Mouse (Mus musculus) limb, embryonic 14.5 days (tissue): ENCODE measurements around the gene Tdgf1. TPM values are rescaled to one million over a fixed set of nuclear protein-coding genes. Genes with fewer than 3 reads are reported as not detected.

Experiments used
- ATAC-seq: fragments of 200-750 bp; cut with Nextera tagmentation; 2 replicates; pipeline ENCODE4 v1.8.0; 2017; ENCODE audit warnings: low read depth, moderate number of reproducible peaks, moderate TSS enrichment; ENCODE audit not compliant: low FRiP score
- DNase-seq: peaks from one replicate; pipeline ENCODE4 v3.0.0-alpha.2; 2015; ENCODE audit warnings: low spot score
- H3K27ac ChIP-seq: fragments of 300-500 bp; sonication (generic); replicated peaks from 2 replicates; pipeline ENCODE4 v1.5.1; 2014; ENCODE audit warnings: low read depth, mild to moderate bottlenecking, low read length, moderate library complexity, mixed read lengths
- H3K27me3 ChIP-seq: fragments of 300-500 bp; sonication (generic); 2 replicates; pipeline ENCODE4 v1.6.1; 2014; ENCODE audit warnings: low read length, mixed read lengths; ENCODE audit not compliant: control insufficient read depth, insufficient read depth
- H3K36me3 ChIP-seq: fragments of 300-500 bp; sonication (generic); 2 replicates; pipeline ENCODE4 v1.6.1; 2014; ENCODE audit warnings: mild to moderate bottlenecking, low read length, moderate library complexity, mixed read lengths; ENCODE audit not compliant: control insufficient read depth, insufficient read depth
- H3K4me1 ChIP-seq: fragments of 300-500 bp; sonication (generic); 2 replicates; pipeline ENCODE4 v1.6.1; 2014; ENCODE audit warnings: antibody characterized with exemption, low read length, mixed read lengths; ENCODE audit not compliant: control insufficient read depth, insufficient read depth
- H3K4me2 ChIP-seq: fragments of 300-500 bp; sonication (generic); replicated peaks from 2 replicates; pipeline ENCODE4 v1.6.1; 2014; ENCODE audit warnings: low read depth, mild to moderate bottlenecking, low read length, moderate library complexity; ENCODE audit not compliant: severe bottlenecking
- H3K4me3 ChIP-seq: fragments of 300-500 bp; sonication (generic); replicated peaks from 2 replicates; pipeline ENCODE4 v1.5.1; 2014; ENCODE audit warnings: low read length
- H3K9ac ChIP-seq: fragments of 300-500 bp; sonication (generic); 2 replicates; pipeline ENCODE4 v1.6.1; 2014; ENCODE audit warnings: mild to moderate bottlenecking, low read depth, low read length, moderate library complexity; ENCODE audit not compliant: severe bottlenecking
- H3K9me3 ChIP-seq: fragments of 300-500 bp; sonication (generic); 2 replicates; pipeline ENCODE4 v1.6.1; 2016; ENCODE audit warnings: low read length; ENCODE audit not compliant: control insufficient read depth
- POLR2A ChIP-seq: fragments of 200-500 bp; IDR thresholded peaks from 2 replicates; pipeline ENCODE4 v1.8.0; 2012; ENCODE audit warnings: inconsistent platforms, mild to moderate bottlenecking, moderate library complexity, borderline replicate concordance; ENCODE audit not compliant: insufficient read depth, insufficient read length; ENCODE audit errors: extremely low read depth
- WGBS: fragments of 180-500 bp; shearing (Covaris S2); extraction: QIAGEN DNeasy Blood & Tissue Kit; methylation state at CpG from one replicate; pipeline ENCODE4 v1.1.7; 2014; 5-methylcytosine and 5-hydroxymethylcytosine counted together
- polyA plus RNA-seq, 2 experiments: library from polyadenylated mRNA; depleted of rRNA in 1 of 2; stranded (reverse) in 1 of 2; unstranded in 1 of 2; fragments of >200 nt; fragmentation: Nextera tagmentation in 1 of 2; extraction: Ambion mirVana in 1 of 2; gene quantifications; 2 replicates each; pipeline versions ENCODE4 v1.2.1 to v1.2.3; 2012 to 2014

The Tdgf1 gene
- polyA plus RNA-seq, 2 experiments, result 0.38 to 0.40 TPM

DNA sequence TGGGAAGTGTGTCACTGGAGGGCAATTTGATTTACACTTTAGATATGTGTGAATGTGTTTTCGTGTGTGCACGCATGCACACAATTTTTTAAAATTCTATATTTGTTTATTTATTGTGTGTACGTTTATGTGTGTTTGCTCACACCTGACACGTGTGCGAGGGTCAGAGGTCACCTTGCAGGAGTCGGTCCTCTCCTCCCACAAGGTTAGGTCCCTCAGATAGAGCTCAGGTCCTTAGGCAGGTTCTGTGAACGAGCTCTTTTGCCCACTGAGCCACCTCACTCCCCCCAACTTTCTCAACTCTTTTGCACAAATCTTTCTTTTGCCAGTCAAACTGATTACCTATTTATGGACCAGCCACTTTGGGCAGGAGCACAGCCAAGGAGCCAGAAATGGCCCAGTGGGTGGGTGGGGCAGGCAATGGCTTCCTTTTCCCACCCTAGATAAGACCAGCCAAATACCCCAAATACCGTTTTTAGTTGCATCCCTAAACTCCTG lies 2.9 kb upstream of the Tdgf1 start:
- TF ChIP-seq POLR2A, result no peak
- H3K4me2 ChIP-seq, result no peak overlapping the region
- no peaks in the 10 kb centered on the region for H3K9me3 ChIP-seq
- H3K27me3 ChIP-seq, result peaks cover 45% of the 10 kb centered on the region
- no peak for DNase-seq
- no peak overlapping the region for H3K4me3 ChIP-seq
- H3K9ac ChIP-seq, result no peak overlapping the region
- no peak overlapping the region for H3K27ac ChIP-seq
- 48% methylated on average over 8 of the region's 8 CpGs for WGBS
- ATAC-seq, result no peak
- no peaks in the 10 kb centered on the region for H3K4me1 ChIP-seq
- no peaks in the 10 kb centered on the region for H3K36me3 ChIP-seq

DNA sequence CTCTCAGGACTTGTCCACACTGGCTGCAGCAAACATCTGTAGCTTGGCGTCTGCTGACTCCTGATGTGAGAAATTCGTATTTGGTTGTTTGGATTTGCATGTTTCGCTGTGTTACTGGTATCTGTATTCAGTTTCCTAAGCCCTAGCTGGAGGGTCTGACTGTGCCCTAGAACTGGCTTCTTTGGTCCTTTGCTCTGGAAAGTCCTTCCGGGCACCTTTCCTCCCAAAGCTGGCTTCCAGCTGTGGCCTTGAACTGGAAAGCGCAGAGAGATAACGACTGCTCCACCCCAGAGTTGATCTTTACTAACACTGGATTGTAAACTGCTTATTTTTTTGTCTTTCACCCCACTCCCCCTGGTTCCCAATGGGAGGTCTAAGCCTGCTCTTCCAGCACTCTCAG lies 1.9 kb upstream of the Tdgf1 start:
- no peaks in the 10 kb centered on the region for H3K9me3 ChIP-seq
- no peak overlapping the region for H3K4me2 ChIP-seq
- WGBS, result 34% methylated on average over 6 of the region's 6 CpGs
- no peaks in the 10 kb centered on the region for H3K36me3 ChIP-seq
- no peak overlapping the region for H3K9ac ChIP-seq
- H3K27me3 ChIP-seq, result peaks cover 43% of the 10 kb centered on the region
- TF ChIP-seq POLR2A, result no peak
- no peak overlapping the region for H3K27ac ChIP-seq
- H3K4me3 ChIP-seq, result no peak overlapping the region
- ATAC-seq, result no peak
- no peaks in the 10 kb centered on the region for H3K4me1 ChIP-seq
- DNase-seq, result no peak

DNA sequence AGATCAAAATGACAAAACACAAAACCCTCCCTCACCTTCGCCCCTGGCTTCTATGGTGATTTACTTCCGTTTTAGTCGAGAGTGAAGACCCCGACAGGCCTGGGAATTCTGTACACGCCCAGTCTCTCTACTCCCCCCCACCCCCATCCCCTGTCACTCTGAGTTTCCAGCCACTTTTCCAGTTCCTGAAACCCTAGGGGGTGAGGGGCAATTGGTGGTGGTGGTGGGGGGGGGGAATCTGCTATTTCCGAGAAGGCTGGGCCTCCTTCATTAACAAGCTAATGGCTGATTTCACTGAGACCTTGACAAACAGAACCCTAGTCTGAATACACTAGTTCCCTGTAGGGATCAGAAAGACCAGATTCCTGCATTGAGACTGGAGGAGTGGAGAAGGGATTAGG lies 1.3 kb upstream of the Tdgf1 start:
- no peaks in the 10 kb centered on the region for H3K36me3 ChIP-seq
- ATAC-seq (no peak), DNase-seq (no peak)
- H3K4me3 ChIP-seq, result no peak overlapping the region
- no peaks in the 10 kb centered on the region for H3K4me1 ChIP-seq
- no peak overlapping the region for H3K4me2 ChIP-seq
- no peak for TF ChIP-seq POLR2A
- peaks cover 40% of the 10 kb centered on the region for H3K27me3 ChIP-seq
- no peaks in the 10 kb centered on the region for H3K9me3 ChIP-seq
- WGBS, result 20% methylated on average over 6 of the region's 6 CpGs
- no peak overlapping the region for H3K9ac ChIP-seq
- H3K27ac ChIP-seq, result no peak overlapping the region

DNA sequence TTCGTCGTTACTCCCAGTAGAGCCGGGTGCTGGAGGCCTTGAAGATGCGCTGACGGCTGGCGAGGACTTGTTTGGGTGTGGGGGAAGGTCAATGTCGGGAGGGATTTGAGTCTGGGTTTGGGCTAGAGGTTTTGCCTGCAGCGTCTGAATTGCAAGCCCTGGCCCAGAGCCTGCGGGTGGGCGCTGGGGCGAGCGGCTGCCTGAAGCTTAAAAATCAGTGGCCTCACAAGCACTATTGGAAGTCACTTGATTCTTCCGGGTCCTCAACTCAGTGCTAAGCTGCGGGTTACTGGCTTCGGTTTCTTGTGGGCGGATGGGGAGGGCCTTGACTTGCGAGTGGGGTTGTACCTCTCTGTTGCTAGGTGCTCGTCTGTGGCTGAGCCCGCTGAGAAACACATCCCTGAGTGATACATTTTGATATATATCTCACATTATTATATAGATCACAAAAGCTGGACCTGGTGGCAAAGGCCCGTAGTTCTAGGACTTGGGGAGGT lies 638 bp upstream of the Tdgf1 start:
- DNase-seq, result no peak
- no peaks in the 10 kb centered on the region for H3K9me3 ChIP-seq
- H3K36me3 ChIP-seq, result no peaks in the 10 kb centered on the region
- no peak for TF ChIP-seq POLR2A
- H3K27ac ChIP-seq, result no peak overlapping the region
- no peak overlapping the region for H3K4me3 ChIP-seq
- H3K4me2 ChIP-seq, result no peak overlapping the region
- whole genome bisulfite sequencing, result 15% methylated on average over 20 of the region's 20 CpGs
- H3K9ac ChIP-seq, result no peak overlapping the region
- H3K4me1 ChIP-seq, result no peaks in the 10 kb centered on the region
- peaks cover 40% of the 10 kb centered on the region for H3K27me3 ChIP-seq
- no peak for ATAC-seq

DNA sequence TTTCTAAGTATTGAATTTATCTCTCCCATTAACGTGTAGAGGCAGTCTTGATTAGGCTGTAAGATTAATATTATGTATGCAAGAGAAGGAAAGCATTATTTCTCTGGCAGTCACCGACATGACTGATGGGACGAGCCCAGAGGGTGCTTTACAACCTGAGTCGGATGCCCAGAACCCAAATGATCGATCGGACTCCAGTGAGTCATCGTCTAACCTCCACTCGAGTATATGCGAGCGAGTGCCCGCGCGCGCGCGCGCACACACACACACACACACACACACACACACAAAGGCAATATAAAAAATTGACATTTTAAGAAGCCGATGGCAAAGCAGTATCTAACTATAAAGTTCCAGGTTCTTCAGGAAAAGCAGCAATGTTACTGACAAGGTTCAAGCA lies 615 bp downstream of the Tdgf1 start:
- DNase-seq (no peak), ATAC-seq (no peak)
- Histone ChIP-seq H3K9ac (no peak overlapping the region), H3K36me3 (no peaks in the 10 kb centered on the region), H3K4me2 (peak overlapping the region; percentile 4; the same call in 1 of the 2 replicates), H3K9me3 (no peaks in the 10 kb centered on the region), H3K27me3 (peaks cover 40% of the 10 kb centered on the region), H3K4me3 (no peak overlapping the region), H3K27ac (no peak overlapping the region), H3K4me1 (no peaks in the 10 kb centered on the region)
- TF ChIP-seq POLR2A, result no peak
- 4% methylated on average over 18 of the region's 18 CpGs for WGBS

DNA sequence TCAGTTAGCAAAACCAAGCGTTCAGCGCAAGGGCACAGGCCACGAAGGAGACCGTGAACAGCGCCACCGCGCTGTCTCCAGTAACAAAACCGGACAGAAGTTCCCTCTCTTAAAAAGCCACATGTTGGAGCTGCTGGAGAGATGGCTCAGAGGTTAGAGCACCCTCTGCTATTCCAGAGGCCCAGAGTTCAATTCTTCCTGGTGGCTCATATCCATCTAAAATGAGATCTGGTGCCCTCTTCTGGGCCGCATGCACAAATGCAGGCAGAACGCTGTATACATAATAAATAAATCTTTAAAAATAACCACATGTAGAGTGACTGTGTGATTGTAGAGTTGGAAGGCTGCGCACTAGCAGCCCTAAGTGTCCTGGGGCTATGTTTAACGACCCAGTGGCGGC lies 1.7 kb downstream of the Tdgf1 start:
- H3K27me3 ChIP-seq, result peaks cover 40% of the 10 kb centered on the region
- no peak for ATAC-seq

More for the DNA sequence above, 1.7 kb downstream of the Tdgf1 start:
- Histone ChIP-seq H3K4me2 (no peak overlapping the region), H3K27ac (no peak overlapping the region), H3K9ac (no peak overlapping the region), H3K9me3 (no peaks in the 10 kb centered on the region), H3K4me3 (no peak overlapping the region), H3K36me3 (no peaks in the 10 kb centered on the region), H3K4me1 (no peaks in the 10 kb centered on the region)
- DNase-seq, result no peak
- 30% methylated on average over 13 of the region's 13 CpGs for WGBS
- TF ChIP-seq POLR2A, result no peak
